Mouse (Mus musculus): ENCODE results near the gene Elmo1. TPM values are rescaled to one million over a fixed set of nuclear protein-coding genes. Genes with fewer than 3 reads are reported as not detected.
A peak's percentile ranks its signal among the peaks of the same experiment; 100 is the strongest.

Elmo1 gene
- polyA plus RNA-seq, 1 experiment from 2014 or later = 17.8 TPM

DNA sequence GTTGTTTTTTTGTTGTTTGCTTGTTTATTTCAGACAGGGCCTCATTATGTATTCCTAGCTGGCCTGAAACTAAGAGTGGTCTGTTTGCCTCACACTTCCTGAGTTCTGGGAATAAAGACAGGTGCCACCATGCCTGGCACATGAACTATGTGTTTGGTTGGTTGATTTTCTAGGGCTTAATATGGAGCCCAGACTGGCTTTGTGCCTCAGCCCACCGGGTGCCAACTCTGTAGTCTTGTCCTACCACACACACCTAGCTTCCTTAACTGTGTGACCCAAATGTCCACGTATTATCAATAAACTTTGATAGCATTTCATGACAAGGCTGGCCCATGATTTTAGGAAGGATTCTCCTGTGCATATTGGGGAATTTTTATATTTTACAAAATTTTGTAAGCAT is 217.0 kb downstream of the Elmo1 start:
- no peak for ATAC-seq (ENCODE audit: low FRiP score)
- no peaks in the 10 kb centered on the region for H3K9me3 ChIP-seq
- H3K36me3 ChIP-seq (replicated peaks) = no peaks in the 10 kb centered on the region
- no peak overlapping the region for H3K9ac ChIP-seq
- H3K27me3 ChIP-seq = no peaks in the 10 kb centered on the region
- WGBS = 89% methylated on average over 2 of the region's 2 CpGs
- peaks cover 6% of the 10 kb centered on the region for H3K4me1 ChIP-seq
- no peak overlapping the region for H3K4me2 ChIP-seq
- no peak overlapping the region for H3K4me3 ChIP-seq (replicated peaks)
- no peak overlapping the region for H3K27ac ChIP-seq

- Histone ChIP-seq H3K27me3 (no peaks in the 10 kb centered on the region), H3K27ac (no peak overlapping the region), H3K36me3 (replicated peaks) (no peaks in the 10 kb centered on the region), H3K4me3 (replicated peaks) (no peak overlapping the region), H3K9ac (no peak overlapping the region), H3K9me3 (no peaks in the 10 kb centered on the region), H3K4me1 (peaks cover 6% of the 10 kb centered on the region), H3K4me2 (no peak overlapping the region)
- WGBS = 20% methylated on average over 3 of the region's 3 CpGs
- ATAC-seq (ENCODE audit: low FRiP score) = peak; percentile 61; the same call in 1 of the 2 replicates
Observed at GRCm38 (mm10) chr13:20311612-20312011, 221.2 kb downstream of the Elmo1 start.

- 81% methylated on average over 6 of the region's 6 CpGs for WGBS
- H3K27ac ChIP-seq = no peak overlapping the region
- 0 out of 2 replicates have a peak, but pooled peaks cover 3% of the 10 kb centered on the region for H3K4me1 ChIP-seq
Observed at GRCm38 (mm10) chr13:20313345-20313744, 222.9 kb downstream of the Elmo1 start.

DNA sequence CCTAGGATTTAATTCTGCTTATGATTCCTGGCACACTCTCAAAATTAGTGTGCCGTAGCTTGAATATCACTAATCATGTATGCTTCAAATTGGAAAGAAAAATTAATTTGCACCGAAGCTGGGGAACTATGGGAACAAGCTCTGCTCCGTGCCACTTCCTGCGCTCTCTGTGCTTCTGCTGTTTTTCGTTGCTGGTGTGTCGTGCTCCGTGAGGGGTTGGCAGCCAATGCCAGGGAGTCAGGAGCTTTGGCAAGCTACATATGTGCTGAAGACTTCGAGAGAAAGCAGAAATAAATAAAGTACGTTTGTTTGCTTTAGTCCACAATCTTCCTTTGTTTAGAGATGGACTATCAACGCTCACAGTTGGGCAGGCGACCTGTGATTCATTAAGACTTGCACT is 225.7 kb downstream of the Elmo1 start:
- H3K4me2 ChIP-seq = no peak overlapping the region
- 83% methylated on average over 11 of the region's 11 CpGs for WGBS
- H3K9ac ChIP-seq = no peak overlapping the region

More at GRCm38 (mm10) chr13:20313345-20313744, 222.9 kb downstream of the Elmo1 start:
- Histone ChIP-seq H3K9ac (no peak overlapping the region), H3K4me3 (replicated peaks) (no peak overlapping the region), H3K9me3 (no peaks in the 10 kb centered on the region), H3K36me3 (replicated peaks) (no peaks in the 10 kb centered on the region), H3K27me3 (no peaks in the 10 kb centered on the region), H3K4me2 (no peak overlapping the region)
- ATAC-seq (ENCODE audit: low FRiP score) = no peak

DNA sequence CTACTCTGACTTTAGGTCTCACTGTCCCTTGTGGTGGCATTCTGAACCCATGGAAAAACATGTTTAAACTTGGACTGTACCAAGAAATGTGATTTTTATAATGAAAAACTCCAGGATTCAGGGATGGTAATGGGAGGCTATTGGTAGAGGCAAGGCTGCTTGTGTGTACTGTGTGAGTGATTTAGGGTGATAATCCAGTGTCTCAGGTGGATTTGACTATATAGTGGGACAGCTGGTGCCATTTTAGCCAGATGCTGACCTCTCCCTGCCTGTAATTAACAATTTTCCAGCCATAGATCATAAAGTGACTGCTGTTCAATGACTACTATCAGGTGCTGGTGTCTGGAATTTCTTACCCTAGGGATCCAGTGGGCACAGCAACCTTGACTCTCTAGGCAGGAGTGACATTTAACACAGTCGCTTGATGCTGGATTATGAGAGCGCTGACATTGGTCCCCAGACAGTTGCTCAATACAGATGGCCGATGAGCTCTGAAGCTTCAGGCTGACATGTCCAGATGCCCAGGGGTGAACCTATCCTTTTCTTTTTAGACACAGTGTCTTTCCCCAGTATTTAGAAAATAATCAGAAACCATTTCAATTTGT is 228.3 kb downstream of the Elmo1 start:
- no peak for ATAC-seq (ENCODE audit: low FRiP score)
- 92% methylated on average over 3 of the region's 3 CpGs for WGBS
- Histone ChIP-seq H3K27ac (no peak overlapping the region), H3K4me1 (0 out of 2 replicates have a peak, but pooled peaks cover 3% of the 10 kb centered on the region), H3K27me3 (no peaks in the 10 kb centered on the region), H3K4me3 (replicated peaks) (no peak overlapping the region), H3K4me2 (no peak overlapping the region), H3K9ac (no peak overlapping the region), H3K9me3 (no peaks in the 10 kb centered on the region), H3K36me3 (replicated peaks) (no peaks in the 10 kb centered on the region)

More for the DNA sequence above, 225.7 kb downstream of the Elmo1 start:
- Histone ChIP-seq H3K9me3 (no peaks in the 10 kb centered on the region), H3K27me3 (no peaks in the 10 kb centered on the region), H3K4me1 (0 out of 2 replicates have a peak, but pooled peaks cover 3% of the 10 kb centered on the region), H3K36me3 (replicated peaks) (no peaks in the 10 kb centered on the region), H3K4me3 (replicated peaks) (no peak overlapping the region), H3K27ac (no peak overlapping the region)
- ATAC-seq (ENCODE audit: low FRiP score) = no peak

DNA sequence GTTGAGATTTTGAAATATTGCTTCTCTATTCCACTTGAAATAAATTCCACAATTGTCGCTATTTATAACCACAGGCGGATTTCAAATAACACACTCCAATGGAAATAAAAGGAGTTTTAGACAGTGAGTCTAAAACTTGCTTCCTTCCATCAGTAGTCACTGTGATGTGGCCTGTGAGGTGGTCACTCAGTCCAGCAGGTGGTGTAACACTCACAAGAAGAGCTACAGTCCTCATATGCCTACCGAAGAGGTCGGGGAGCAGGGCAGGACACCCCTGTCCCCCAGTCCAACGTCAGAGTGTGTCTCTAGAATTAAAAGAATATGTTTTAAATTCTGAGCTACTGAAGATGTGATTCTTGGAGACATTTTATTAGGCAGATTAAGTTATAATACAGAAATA is 229.8 kb downstream of the Elmo1 start:
- no peak for ATAC-seq (ENCODE audit: low FRiP score)

GRCm38 (mm10) chr13:20323478-20323877 is 233.1 kb downstream of the Elmo1 start:
- Histone ChIP-seq H3K9ac (no peak overlapping the region), H3K27ac (no peak overlapping the region), H3K36me3 (replicated peaks) (no peaks in the 10 kb centered on the region), H3K4me3 (replicated peaks) (no peak overlapping the region), H3K4me2 (no peak overlapping the region), H3K4me1 (no peaks in the 10 kb centered on the region), H3K27me3 (no peaks in the 10 kb centered on the region), H3K9me3 (no peaks in the 10 kb centered on the region)
- 95% methylated on average over 4 of the region's 4 CpGs for WGBS
- ATAC-seq (ENCODE audit: low FRiP score) = no peak

More for the DNA sequence above, 229.8 kb downstream of the Elmo1 start:
- no peak overlapping the region for H3K9ac ChIP-seq
- H3K27me3 ChIP-seq = no peaks in the 10 kb centered on the region
- H3K4me1 ChIP-seq = 0 out of 2 replicates have a peak, but pooled peaks cover 1% of the 10 kb centered on the region
- no peak overlapping the region for H3K4me3 ChIP-seq (replicated peaks)
- H3K4me2 ChIP-seq = no peak overlapping the region
- no peak overlapping the region for H3K27ac ChIP-seq
- WGBS = 89% methylated on average over 5 of the region's 5 CpGs
- H3K9me3 ChIP-seq = no peaks in the 10 kb centered on the region
- no peaks in the 10 kb centered on the region for H3K36me3 ChIP-seq (replicated peaks)

- Histone ChIP-seq H3K27ac (no peak overlapping the region), H3K4me2 (no peak overlapping the region), H3K9ac (no peak overlapping the region), H3K4me1 (no peaks in the 10 kb centered on the region), H3K36me3 (replicated peaks) (no peaks in the 10 kb centered on the region), H3K9me3 (no peaks in the 10 kb centered on the region), H3K27me3 (no peaks in the 10 kb centered on the region), H3K4me3 (replicated peaks) (no peak overlapping the region)
- WGBS = 91% methylated on average over 4 of the region's 4 CpGs
- ATAC-seq (ENCODE audit: low FRiP score) = no peak
Observed at GRCm38 (mm10) chr13:20327064-20327463, 236.7 kb downstream of the Elmo1 start.

GRCm38 (mm10) chr13:20327975-20328374 is 237.6 kb downstream of the Elmo1 start:
- H3K27ac ChIP-seq = no peak overlapping the region
- no peak overlapping the region for H3K4me3 ChIP-seq (replicated peaks)
- no peaks in the 10 kb centered on the region for H3K9me3 ChIP-seq
- H3K4me1 ChIP-seq = no peaks in the 10 kb centered on the region
- no peaks in the 10 kb centered on the region for H3K36me3 ChIP-seq (replicated peaks)
- no peaks in the 10 kb centered on the region for H3K27me3 ChIP-seq
- 49% methylated on average over 3 of the region's 3 CpGs for WGBS
- ATAC-seq (ENCODE audit: low FRiP score) = no peak
- H3K9ac ChIP-seq = no peak overlapping the region
- no peak overlapping the region for H3K4me2 ChIP-seq

GRCm38 (mm10) chr13:20328672-20329071 is 238.3 kb downstream of the Elmo1 start:
- no peak for ATAC-seq (ENCODE audit: low FRiP score)
- Histone ChIP-seq H3K27ac (no peak overlapping the region), H3K9ac (no peak overlapping the region), H3K4me3 (replicated peaks) (no peak overlapping the region), H3K36me3 (replicated peaks) (no peaks in the 10 kb centered on the region), H3K4me2 (no peak overlapping the region), H3K4me1 (no peaks in the 10 kb centered on the region), H3K9me3 (no peaks in the 10 kb centered on the region), H3K27me3 (no peaks in the 10 kb centered on the region)
- WGBS = 95% methylated on average over 1 of the region's 1 CpGs

DNA sequence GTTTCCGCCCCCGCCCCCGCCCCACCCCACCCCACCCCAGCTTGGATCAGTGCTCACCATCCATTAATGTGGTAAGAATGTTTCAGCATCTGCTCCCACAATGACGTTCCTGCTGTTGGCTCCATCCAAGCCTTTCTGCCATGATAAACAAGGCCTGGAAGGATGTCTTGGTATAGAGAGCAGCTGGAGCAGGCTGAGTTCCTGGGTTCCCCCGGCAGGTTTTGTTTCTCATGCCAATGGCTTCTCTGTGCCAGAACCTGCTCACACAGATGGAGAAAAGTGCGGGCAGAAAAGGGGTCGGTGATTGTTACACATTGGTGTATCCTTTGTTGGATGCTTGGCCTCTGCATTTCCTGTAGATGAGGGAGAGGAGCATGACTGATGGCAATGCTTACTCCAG is 240.6 kb downstream of the Elmo1 start:
- Histone ChIP-seq H3K4me3 (replicated peaks) (no peak overlapping the region), H3K9ac (no peak overlapping the region), H3K4me1 (peaks cover 2% of the 10 kb centered on the region; the same call in 1 of the 2 replicates), H3K9me3 (no peaks in the 10 kb centered on the region), H3K36me3 (replicated peaks) (no peaks in the 10 kb centered on the region), H3K27me3 (no peaks in the 10 kb centered on the region), H3K4me2 (no peak overlapping the region), H3K27ac (no peak overlapping the region)
- ATAC-seq (ENCODE audit: low FRiP score) = no peak
- WGBS = 85% methylated on average over 7 of the region's 7 CpGs

DNA sequence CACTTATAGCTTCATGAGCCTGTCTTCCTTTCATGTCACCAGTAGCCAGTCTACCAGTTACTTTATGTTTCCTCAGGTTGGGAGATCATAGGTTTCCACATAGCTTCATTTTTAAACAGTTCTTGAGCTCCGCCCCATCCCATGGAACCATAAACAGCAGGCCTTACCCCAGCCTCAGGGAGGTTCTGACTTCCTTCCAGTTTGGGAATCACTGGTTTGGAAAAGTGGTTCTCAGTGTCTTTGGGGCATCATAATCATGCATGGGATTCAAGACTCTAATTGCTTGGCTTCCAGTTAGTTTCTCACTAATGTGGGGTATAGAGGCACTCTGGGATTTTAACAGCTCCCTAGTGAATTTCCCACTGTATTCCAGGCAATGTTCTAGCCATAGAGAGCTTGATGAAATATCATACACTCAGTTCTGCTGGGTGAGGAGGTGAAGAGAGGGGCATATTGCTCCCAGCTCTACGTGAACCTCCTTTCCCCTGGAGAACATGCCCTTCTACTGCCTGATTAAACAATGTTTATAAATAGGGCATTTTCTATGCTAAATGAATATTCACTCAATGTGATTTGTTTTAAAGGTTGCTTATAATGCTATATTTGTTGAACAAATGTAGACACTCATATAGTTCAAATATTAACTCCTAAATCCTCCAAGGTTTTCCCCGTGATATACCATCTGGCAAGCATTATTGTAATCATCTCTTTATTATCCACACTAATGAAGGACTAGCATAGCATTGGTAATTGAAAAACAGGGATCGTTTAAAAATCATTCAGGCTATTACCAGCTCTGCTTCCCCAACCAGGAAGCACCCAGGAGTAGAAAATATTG is 244.9 kb downstream of the Elmo1 start:
- 70% methylated on average over 4 of the region's 4 CpGs for WGBS
- H3K27me3 ChIP-seq = no peaks in the 10 kb centered on the region
- H3K27ac ChIP-seq = no peak overlapping the region
- H3K4me3 ChIP-seq (replicated peaks) = no peak overlapping the region
- H3K9ac ChIP-seq = no peak overlapping the region
- no peaks in the 10 kb centered on the region for H3K9me3 ChIP-seq
- H3K36me3 ChIP-seq (replicated peaks) = no peaks in the 10 kb centered on the region
- no peak for ATAC-seq (ENCODE audit: low FRiP score)
- H3K4me2 ChIP-seq = no peak overlapping the region
- peaks cover 2% of the 10 kb centered on the region; the same call in 1 of the 2 replicates for H3K4me1 ChIP-seq

All from forebrain, embryonic 12.5 days (tissue).